Mouse (Mus musculus) stomach, postnatal 0 days (tissue): ENCODE measurements around the gene Ing1. TPM values are rescaled to one million over a fixed set of nuclear protein-coding genes. Genes with fewer than 3 reads are reported as not detected.

Source experiments
- ATAC-seq: fragments of 200-750 bp; cut with Nextera tagmentation; 2 replicates; pipeline ENCODE4 v1.8.0; 2017; ENCODE audit not compliant: low FRiP score, low TSS enrichment
- DNase-seq: peaks from one replicate; pipeline ENCODE4 v3.0.0-alpha.2; 2016; ENCODE audit warnings: low spot score
- H3K27ac ChIP-seq: fragments of 300-500 bp; sonication (generic); replicated peaks from 2 replicates; pipeline ENCODE4 v1.5.1; 2014; ENCODE audit warnings: mild to moderate bottlenecking, control low read depth
- H3K27me3 ChIP-seq: fragments of 300-500 bp; sonication (generic); 2 replicates; pipeline ENCODE4 v1.6.1; 2014; ENCODE audit warnings: low read length; ENCODE audit not compliant: control insufficient read depth, insufficient read depth
- H3K36me3 ChIP-seq: fragments of 300-500 bp; sonication (generic); 2 replicates; pipeline ENCODE4 v1.6.1; 2014; ENCODE audit warnings: low read length, mixed read lengths; ENCODE audit not compliant: control insufficient read depth, insufficient read depth
- H3K4me1 ChIP-seq: fragments of 300-500 bp; sonication (generic); replicated peaks from 2 replicates; pipeline ENCODE4 v1.6.1; 2014; ENCODE audit warnings: antibody characterized with exemption; ENCODE audit not compliant: control insufficient read depth, insufficient read depth
- H3K4me2 ChIP-seq: fragments of 300-500 bp; sonication (generic); replicated peaks from 2 replicates; pipeline ENCODE4 v1.6.1; 2014; ENCODE audit warnings: low read depth, mild to moderate bottlenecking, control low read depth, moderate library complexity
- H3K4me3 ChIP-seq: fragments of 300-500 bp; sonication (generic); 2 replicates; pipeline ENCODE4 v1.5.1; 2014; ENCODE audit warnings: low read depth, low read length, control low read depth
- H3K9ac ChIP-seq: fragments of 300-500 bp; sonication (generic); 2 replicates; pipeline ENCODE4 v1.6.1; 2014; ENCODE audit warnings: mild to moderate bottlenecking, low read length, control low read depth, mixed read lengths
- H3K9me3 ChIP-seq: fragments of 300-500 bp; sonication (generic); 2 replicates; pipeline ENCODE4 v1.6.1; 2016; ENCODE audit warnings: low read length; ENCODE audit not compliant: control insufficient read depth
- CTCF ChIP-seq: IDR thresholded peaks from 2 replicates; pipeline ENCODE4 v1.5.1; 2016; ENCODE audit warnings: antibody characterized with exemption, low read depth, mild to moderate bottlenecking, moderate library complexity
- EP300 ChIP-seq: optimal IDR thresholded peaks from 2 replicates; pipeline ENCODE3; 2016; ENCODE audit warnings: antibody characterized with exemption
- WGBS: fragments of 180-500 bp; shearing (Covaris S2); extraction: QIAGEN DNeasy Blood & Tissue Kit; methylation state at CpG from one replicate; pipeline ENCODE4 v1.1.7; 2014; 5-methylcytosine and 5-hydroxymethylcytosine counted together
- polyA plus RNA-seq: library from polyadenylated mRNA; unstranded; fragments of >200 nt; fragmentation: Nextera tagmentation; extraction: Ambion mirVana; gene quantifications from 2 replicates; pipeline ENCODE4 v1.2.1, GENCODE M21; 2015

Ing1 gene
- polyA plus RNA-seq, 1 experiment from 2014 or later: 23.2 TPM

DNA sequence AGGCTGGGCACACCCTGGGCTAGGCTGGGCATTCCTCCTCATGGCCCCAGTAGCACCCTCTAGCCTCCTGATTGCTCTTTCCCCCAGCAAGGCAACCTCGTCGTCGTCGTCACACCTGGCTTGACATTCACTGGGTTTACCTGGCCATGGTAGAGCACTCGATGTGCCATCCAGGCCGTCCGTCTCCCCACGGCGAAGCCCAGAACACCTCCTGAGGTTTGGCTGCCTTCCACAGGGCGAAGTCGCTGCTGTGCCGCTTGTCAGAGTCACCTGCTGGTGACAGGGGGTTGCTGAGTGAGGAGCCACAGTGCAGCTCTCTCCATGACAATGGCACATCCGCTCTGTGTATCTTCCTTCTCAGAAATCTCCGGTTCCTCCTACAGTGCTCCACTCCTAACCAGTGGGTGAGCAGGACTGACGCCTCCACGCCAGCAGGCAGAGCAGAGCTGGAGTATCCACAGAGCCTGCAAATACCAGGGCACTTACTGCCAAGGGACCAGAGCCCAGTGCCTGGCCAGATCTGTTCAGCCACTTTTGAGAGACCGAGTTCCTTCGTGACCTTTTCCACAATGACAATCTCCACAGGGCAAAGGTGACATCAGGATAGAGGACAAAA is 25.1 kb upstream of the Ing1 start:
- Histone ChIP-seq H3K9ac (no peak overlapping the region), H3K4me2 (no peak overlapping the region), H3K4me3 (no peak overlapping the region), H3K27me3 (no peaks in the 10 kb centered on the region), H3K9me3 (no peaks in the 10 kb centered on the region), H3K4me1 (no peaks in the 10 kb centered on the region), H3K27ac (no peak overlapping the region), H3K36me3 (peaks cover 25% of the 10 kb centered on the region; the same call in 1 of the 2 replicates)
- WGBS: 87% methylated on average over 18 of the region's 18 CpGs
- no peak for TF ChIP-seq EP300
- no peak for TF ChIP-seq CTCF
- ATAC-seq (no peak), DNase-seq (no peak)

DNA sequence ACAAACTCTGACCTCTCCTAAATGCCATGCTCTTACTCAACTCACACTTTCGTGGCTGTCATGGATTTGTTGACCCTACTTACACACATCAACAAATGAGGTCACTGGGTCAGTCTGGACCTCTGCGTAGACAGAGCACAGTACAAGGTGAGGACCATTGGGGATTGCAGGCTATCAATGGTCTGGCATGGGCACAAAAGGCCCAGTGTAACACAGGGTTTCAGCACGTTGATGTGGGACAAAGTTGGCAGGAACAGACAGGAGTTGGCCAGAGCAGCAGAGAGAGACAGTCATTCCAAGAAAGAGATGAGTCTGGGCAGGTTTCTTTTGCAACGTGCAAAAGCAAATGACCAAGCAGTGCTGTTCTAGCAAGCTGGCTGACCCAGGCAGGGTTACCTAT is 24.5 kb upstream of the Ing1 start:
- Histone ChIP-seq H3K9ac (no peak overlapping the region), H3K4me1 (no peaks in the 10 kb centered on the region), H3K36me3 (peaks cover 23% of the 10 kb centered on the region; the same call in 1 of the 2 replicates), H3K4me3 (no peak overlapping the region), H3K9me3 (no peaks in the 10 kb centered on the region), H3K27me3 (no peaks in the 10 kb centered on the region), H3K4me2 (no peak overlapping the region), H3K27ac (no peak overlapping the region)
- WGBS: 61% methylated on average over 4 of the region's 4 CpGs
- ATAC-seq: no peak
- DNase-seq: no peak
- no peak for TF ChIP-seq EP300
- TF ChIP-seq CTCF: no peak

DNA sequence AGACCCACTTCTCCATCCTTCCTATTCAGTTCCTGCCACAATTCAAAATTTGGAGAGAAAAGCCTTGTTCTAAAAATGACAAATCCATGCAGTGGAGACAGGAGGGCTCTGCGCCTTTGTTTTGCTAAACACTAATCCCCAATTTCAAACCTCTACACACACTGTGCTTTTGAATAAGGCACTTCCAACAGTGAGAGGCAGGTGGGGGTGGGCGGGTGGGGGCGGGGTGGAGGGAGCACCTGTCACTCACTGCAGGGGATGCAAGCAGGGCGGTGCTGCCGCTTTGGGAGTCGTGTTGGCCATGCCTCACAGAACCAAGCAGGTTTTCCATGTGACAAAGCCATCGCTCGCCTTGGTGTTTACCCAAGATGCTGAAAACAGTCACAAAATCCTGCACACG is 20.9 kb upstream of the Ing1 start:
- TF ChIP-seq CTCF (no peak), EP300 (no peak)
- DNase-seq: no peak
- no peak overlapping the region for H3K4me2 ChIP-seq
- H3K4me3 ChIP-seq: no peak overlapping the region
- H3K27me3 ChIP-seq: no peaks in the 10 kb centered on the region
- no peaks in the 10 kb centered on the region for H3K4me1 ChIP-seq
- peaks cover 25% of the 10 kb centered on the region for H3K36me3 ChIP-seq
- no peaks in the 10 kb centered on the region for H3K9me3 ChIP-seq
- H3K9ac ChIP-seq: no peak overlapping the region
- 46% methylated on average over 9 of the region's 9 CpGs for WGBS
- no peak overlapping the region for H3K27ac ChIP-seq
- ATAC-seq: no peak

DNA sequence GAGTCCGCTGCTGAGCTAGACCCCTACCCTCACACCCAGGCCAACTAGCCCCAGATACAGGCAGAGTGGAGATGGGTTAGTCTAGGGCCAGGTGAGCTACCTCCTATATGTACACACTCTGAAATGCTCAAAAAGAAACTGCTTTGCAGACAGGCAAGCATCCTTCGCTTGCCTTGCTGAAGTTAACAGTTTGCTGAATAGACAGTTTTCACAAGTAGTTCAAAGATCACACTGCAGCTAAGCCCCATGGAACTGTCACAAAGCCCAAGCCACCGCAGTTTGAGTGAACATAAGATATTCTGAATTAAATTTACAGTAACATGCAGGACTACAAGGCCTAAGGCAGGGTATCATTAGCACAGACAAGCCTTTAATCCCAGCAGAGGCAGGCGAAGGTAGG is 16.3 kb upstream of the Ing1 start:
- TF ChIP-seq EP300: no peak
- no peak for TF ChIP-seq CTCF
- ATAC-seq: no peak
- Histone ChIP-seq H3K27me3 (no peaks in the 10 kb centered on the region), H3K9ac (no peak overlapping the region), H3K4me1 (no peaks in the 10 kb centered on the region), H3K9me3 (no peaks in the 10 kb centered on the region), H3K4me2 (no peak overlapping the region), H3K36me3 (peaks cover 13% of the 10 kb centered on the region), H3K27ac (no peak overlapping the region), H3K4me3 (no peak overlapping the region)
- DNase-seq: no peak
- WGBS: 89% methylated on average over 4 of the region's 4 CpGs

DNA sequence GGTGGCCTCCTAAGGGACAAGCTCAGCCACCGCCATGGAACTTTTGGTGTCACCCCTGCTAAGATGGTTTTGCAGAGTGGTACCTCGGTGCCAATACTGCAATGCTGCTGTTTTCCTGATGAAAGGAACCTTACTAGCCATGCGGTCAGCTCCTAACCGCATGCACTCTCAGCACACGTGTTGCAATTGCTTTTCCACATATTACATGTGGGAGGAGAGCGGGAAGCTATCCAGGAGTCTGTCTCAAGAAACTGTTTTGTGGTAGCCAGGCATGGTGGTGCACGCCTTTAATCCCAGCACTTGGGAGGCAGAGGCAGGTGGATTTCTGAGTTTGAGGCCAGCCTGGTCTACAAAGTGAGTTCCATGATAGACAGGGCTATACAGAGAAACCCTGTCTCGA is 15.2 kb upstream of the Ing1 start:
- Histone ChIP-seq H3K36me3 (peaks cover 8% of the 10 kb centered on the region), H3K4me3 (no peak overlapping the region)
- TF ChIP-seq CTCF: no peak
- TF ChIP-seq EP300: no peak

DNA sequence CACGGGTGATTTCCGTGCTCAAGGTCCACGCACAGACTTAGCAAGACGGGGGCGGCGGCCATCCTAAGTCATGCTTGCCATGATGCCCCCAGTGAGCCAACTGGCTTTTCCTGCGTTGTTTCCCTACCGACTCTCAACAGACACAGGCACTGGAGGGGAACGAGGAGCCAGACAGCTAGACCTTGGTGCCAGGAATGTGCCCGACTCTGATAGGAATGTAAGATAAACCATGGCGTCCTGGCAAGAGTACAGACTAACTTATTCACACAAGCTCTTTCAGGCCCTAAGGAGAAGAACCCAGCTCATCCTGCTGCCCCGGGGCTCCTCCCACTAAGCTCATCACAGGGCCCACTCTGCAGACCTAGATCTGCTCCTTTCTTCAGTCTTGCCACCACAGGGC is 13.3 kb upstream of the Ing1 start:
- ATAC-seq (no peak), DNase-seq (no peak)
- Histone ChIP-seq H3K4me3 (no peak overlapping the region), H3K27me3 (no peaks in the 10 kb centered on the region), H3K4me1 (no peaks in the 10 kb centered on the region), H3K9me3 (no peaks in the 10 kb centered on the region), H3K36me3 (peaks cover 6% of the 10 kb centered on the region), H3K27ac (no peak overlapping the region), H3K9ac (no peak overlapping the region), H3K4me2 (no peak overlapping the region)
- WGBS: 87% methylated on average over 12 of the region's 12 CpGs
- TF ChIP-seq CTCF (no peak), EP300 (no peak)

More for the DNA sequence above, 15.2 kb upstream of the Ing1 start:
- Histone ChIP-seq H3K4me1 (no peaks in the 10 kb centered on the region), H3K9me3 (no peaks in the 10 kb centered on the region), H3K4me2 (no peak overlapping the region), H3K9ac (no peak overlapping the region), H3K27me3 (no peaks in the 10 kb centered on the region), H3K27ac (no peak overlapping the region)
- WGBS: 91% methylated on average over 8 of the region's 8 CpGs
- DNase-seq: no peak
- no peak for ATAC-seq
